Mouse (Mus musculus) lung, embryonic 14.5 days (tissue): ENCODE measurements around the gene 3110009E18Rik. TPM values are rescaled to one million over a fixed set of nuclear protein-coding genes. Genes with fewer than 3 reads are reported as not detected.

Experiments
- ATAC-seq: fragments of 200-750 bp; cut with Nextera tagmentation; 2 replicates; pipeline ENCODE4 v1.8.0; 2017; ENCODE audit warnings: mild to moderate bottlenecking, moderate TSS enrichment, moderate library complexity; ENCODE audit not compliant: insufficient read depth
- DNase-seq: peaks from one replicate; pipeline ENCODE4 v3.0.0-alpha.2; 2015
- H3K27ac ChIP-seq: fragments of 300-500 bp; sonication (generic); 2 replicates; pipeline ENCODE4 v1.5.1; 2014; ENCODE audit warnings: low read depth, mild to moderate bottlenecking, moderate library complexity
- H3K27me3 ChIP-seq: fragments of 300-500 bp; sonication (generic); 2 replicates; pipeline ENCODE4 v1.6.1; 2014; ENCODE audit warnings: low read length, control low read depth; ENCODE audit not compliant: insufficient read depth
- H3K36me3 ChIP-seq: fragments of 300-500 bp; sonication (generic); 2 replicates; pipeline ENCODE4 v1.6.1; 2014; ENCODE audit warnings: control low read depth; ENCODE audit not compliant: insufficient read depth
- H3K4me1 ChIP-seq: fragments of 300-500 bp; sonication (generic); 2 replicates; pipeline ENCODE4 v1.6.1; 2014; ENCODE audit warnings: antibody characterized with exemption, control low read depth; ENCODE audit not compliant: insufficient read depth
- H3K4me2 ChIP-seq: fragments of 300-500 bp; sonication (generic); 2 replicates; pipeline ENCODE4 v1.6.1; 2014; ENCODE audit warnings: mild to moderate bottlenecking
- H3K4me3 ChIP-seq: fragments of 300-500 bp; sonication (generic); 2 replicates; pipeline ENCODE4 v1.5.1; 2014; ENCODE audit warnings: low read depth, low read length
- H3K9ac ChIP-seq: fragments of 300-500 bp; sonication (generic); 2 replicates; pipeline ENCODE4 v1.6.1; 2014
- H3K9me3 ChIP-seq: fragments of 300-500 bp; sonication (generic); 2 replicates; pipeline ENCODE4 v1.6.1; 2016; ENCODE audit warnings: low read depth, low read length, control low read depth
- CTCF ChIP-seq: IDR thresholded peaks from 2 replicates; pipeline ENCODE4 v1.5.1; 2016; ENCODE audit warnings: antibody characterized with exemption, low read depth
- WGBS: fragments of 180-500 bp; shearing (Covaris S2); extraction: QIAGEN DNeasy Blood & Tissue Kit; methylation state at CpG from one replicate; pipeline ENCODE4 v1.1.7; 2014; 5-methylcytosine and 5-hydroxymethylcytosine counted together
- polyA plus RNA-seq: library from polyadenylated mRNA; unstranded; fragments of >200 nt; fragmentation: Nextera tagmentation; extraction: Ambion mirVana; gene quantifications from 2 replicates; pipeline ENCODE4 v1.2.1, GENCODE M21; 2014

3110009E18Rik gene
- polyA plus RNA-seq, 1 experiment from 2014 or later: 17.2 TPM

DNA sequence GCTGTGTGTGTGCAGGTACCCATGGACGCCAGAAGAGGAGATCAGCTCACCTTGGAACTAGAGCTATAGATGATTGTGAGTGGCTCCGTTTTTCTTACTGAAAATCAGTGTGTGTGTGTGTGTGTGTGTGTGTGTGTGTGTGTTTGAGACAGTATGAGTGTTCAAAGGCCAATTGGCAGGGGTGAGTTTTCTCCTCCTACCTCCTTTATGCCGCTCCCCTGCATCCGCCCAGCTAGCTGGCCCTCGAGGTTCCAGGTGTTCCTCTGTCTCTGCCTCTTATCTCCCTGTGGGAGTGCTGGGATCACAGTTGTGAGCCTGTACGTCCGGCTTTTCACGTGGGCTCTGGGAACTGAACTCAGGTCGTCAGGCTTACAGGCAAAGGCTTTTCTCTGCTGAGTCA lies 5.3 kb downstream of the 3110009E18Rik start:
- no peak overlapping the region for H3K27ac ChIP-seq
- ATAC-seq: no peak
- no peak for TF ChIP-seq CTCF
- DNase-seq: no peak
- H3K4me3 ChIP-seq: no peak overlapping the region
- no peaks in the 10 kb centered on the region for H3K9me3 ChIP-seq
- 60% methylated on average over 9 of the region's 9 CpGs for WGBS
- no peaks in the 10 kb centered on the region for H3K27me3 ChIP-seq
- H3K4me1 ChIP-seq: no peaks in the 10 kb centered on the region
- H3K4me2 ChIP-seq: no peak overlapping the region
- H3K9ac ChIP-seq: no peak overlapping the region
- H3K36me3 ChIP-seq: no peaks in the 10 kb centered on the region

DNA sequence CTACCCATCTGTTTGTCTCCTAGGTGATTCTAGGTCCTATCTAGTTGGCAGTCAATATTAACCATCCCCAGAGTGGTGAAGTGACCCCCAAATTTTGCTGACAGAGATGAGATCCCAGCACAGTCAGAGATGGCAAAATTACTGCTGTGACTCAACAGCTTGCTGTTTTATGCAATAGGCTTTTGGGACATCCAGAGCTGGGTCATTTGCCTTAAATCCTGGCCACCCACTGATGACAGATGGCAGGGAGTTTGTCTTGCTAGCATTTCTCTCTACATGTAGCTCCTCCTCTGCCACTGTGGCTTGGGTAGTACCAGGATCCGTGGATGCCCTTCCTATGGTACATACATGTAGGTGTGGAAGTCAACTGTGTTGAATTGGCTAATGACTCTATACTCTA lies 11.4 kb downstream of the 3110009E18Rik start:
- Histone ChIP-seq H3K36me3 (no peaks in the 10 kb centered on the region), H3K27ac (no peak overlapping the region), H3K4me1 (no peaks in the 10 kb centered on the region), H3K4me2 (no peak overlapping the region), H3K9me3 (no peaks in the 10 kb centered on the region), H3K27me3 (no peaks in the 10 kb centered on the region), H3K9ac (no peak overlapping the region), H3K4me3 (no peak overlapping the region)
- no peak for DNase-seq
- no peak for ATAC-seq
- no peak for TF ChIP-seq CTCF
- WGBS: 86% methylated on average over 1 of the region's 1 CpGs

DNA sequence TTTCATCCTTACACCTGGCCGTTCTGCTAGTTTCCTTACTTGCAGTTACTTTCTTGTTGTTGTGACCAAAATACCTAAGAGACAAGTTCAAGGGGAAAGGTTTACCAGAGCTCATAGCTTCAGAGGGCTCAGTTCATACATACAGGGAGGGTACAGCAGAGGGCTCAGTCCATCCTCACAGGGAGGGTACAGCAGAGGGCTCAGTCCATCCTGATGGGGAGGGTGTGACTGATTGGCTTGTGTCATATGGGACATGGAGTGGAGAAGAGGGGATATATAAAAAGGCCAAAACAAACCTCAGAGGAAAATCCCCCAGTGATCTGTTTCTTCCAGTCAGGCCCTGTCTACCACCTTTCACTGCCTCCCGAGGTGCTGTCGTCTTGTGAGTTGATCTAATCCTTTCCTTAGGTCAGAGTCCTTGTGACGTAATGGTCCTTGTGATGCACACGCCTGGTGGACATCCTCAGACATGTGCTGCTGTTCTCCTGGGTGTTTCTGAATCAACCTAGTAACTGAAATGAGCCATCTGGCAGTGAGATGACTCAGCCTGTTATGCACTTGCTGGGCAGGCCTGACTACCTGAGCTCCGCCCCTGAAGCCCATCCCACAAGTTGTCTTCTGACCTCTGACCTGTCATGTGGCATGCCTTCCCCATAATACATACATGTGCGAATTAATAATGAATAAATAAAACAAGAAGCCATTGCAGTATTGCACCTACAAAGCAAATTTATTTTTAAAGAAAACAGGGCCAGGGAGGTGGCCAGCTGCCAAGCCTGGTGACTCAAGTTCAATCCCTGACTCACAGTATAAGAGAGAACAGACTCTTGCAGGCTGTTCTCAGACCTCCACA lies 15.2 kb downstream of the 3110009E18Rik start:
- Histone ChIP-seq H3K4me3 (no peak overlapping the region), H3K4me2 (no peak overlapping the region), H3K27ac (no peak overlapping the region), H3K9ac (no peak overlapping the region), H3K9me3 (no peaks in the 10 kb centered on the region), H3K4me1 (no peaks in the 10 kb centered on the region), H3K27me3 (no peaks in the 10 kb centered on the region), H3K36me3 (no peaks in the 10 kb centered on the region)
- 72% methylated on average over 7 of the region's 7 CpGs for WGBS
- DNase-seq: no peak
- ATAC-seq: no peak
- no peak for TF ChIP-seq CTCF

DNA sequence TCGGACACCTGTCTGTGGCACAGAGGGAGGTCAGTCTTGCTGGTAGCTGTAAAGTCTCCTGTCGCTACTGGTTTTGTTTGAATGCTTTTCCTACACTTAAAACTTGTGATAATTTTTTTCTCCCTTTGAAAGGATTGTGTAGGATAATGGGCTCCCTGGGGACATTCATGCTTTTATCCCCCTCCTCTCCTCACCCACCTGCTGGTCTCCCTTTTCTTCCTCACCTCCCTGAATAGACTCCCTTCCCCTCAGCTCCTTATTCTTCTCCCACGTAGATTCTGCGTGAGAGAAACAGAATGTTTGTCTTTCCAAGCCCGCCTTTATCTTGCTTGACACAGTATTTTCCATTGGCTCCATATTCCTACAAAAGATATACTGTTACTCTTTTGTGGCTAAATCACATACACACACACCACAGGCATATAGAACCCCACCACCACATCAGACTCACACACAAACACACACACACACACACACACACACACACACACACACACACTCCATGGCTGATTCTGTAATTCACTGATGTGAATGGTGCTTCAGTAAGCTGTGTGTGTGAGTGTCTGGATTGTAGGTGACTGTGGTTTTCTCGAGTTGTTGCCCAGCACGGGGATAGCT lies 18.0 kb downstream of the 3110009E18Rik start:
- no peaks in the 10 kb centered on the region for H3K9me3 ChIP-seq
- no peak for TF ChIP-seq CTCF

DNA sequence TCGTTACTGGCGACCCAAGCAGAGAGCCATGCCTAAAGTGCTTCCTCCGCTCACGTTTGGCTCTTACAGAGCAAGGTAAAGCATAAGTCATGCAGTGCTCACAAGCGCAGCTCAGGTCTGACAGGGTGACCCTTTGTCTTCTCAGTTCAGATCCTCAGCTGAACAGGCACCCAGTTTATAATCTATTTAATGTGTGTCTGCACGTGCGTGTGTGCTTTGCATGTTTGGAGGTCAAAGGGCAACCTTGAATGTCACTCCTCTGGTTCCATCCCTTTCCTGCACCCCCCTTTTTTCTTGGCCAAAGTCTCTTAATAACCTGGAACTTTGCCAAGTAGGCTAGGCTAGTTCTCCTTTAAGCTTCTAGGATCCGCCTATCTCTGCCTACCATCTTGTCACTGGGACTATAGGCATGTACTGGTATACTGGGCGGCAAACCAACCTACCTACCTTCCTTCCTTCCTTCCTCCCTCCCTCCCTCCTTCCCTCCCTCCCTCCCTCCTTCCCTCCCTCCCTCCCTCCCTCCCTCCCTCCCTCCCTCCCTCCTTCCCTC lies 19.2 kb downstream of the 3110009E18Rik start:
- WGBS: 80% methylated on average over 9 of the region's 9 CpGs
- no peak for ATAC-seq
- Histone ChIP-seq H3K27me3 (no peaks in the 10 kb centered on the region), H3K36me3 (no peaks in the 10 kb centered on the region), H3K27ac (no peak overlapping the region), H3K4me1 (no peaks in the 10 kb centered on the region), H3K4me2 (no peak overlapping the region), H3K9me3 (no peaks in the 10 kb centered on the region), H3K9ac (no peak overlapping the region), H3K4me3 (no peak overlapping the region)
- TF ChIP-seq CTCF: no peak
- DNase-seq: no peak

More for the DNA sequence above, 18.0 kb downstream of the 3110009E18Rik start:
- 36% methylated on average over 7 of the region's 7 CpGs for WGBS
- H3K36me3 ChIP-seq: no peaks in the 10 kb centered on the region
- DNase-seq (no peak), ATAC-seq (no peak)
- H3K4me1 ChIP-seq: no peaks in the 10 kb centered on the region
- no peaks in the 10 kb centered on the region for H3K27me3 ChIP-seq
- H3K4me2 ChIP-seq: no peak overlapping the region
- H3K27ac ChIP-seq: no peak overlapping the region
- no peak overlapping the region for H3K4me3 ChIP-seq
- no peak overlapping the region for H3K9ac ChIP-seq

DNA sequence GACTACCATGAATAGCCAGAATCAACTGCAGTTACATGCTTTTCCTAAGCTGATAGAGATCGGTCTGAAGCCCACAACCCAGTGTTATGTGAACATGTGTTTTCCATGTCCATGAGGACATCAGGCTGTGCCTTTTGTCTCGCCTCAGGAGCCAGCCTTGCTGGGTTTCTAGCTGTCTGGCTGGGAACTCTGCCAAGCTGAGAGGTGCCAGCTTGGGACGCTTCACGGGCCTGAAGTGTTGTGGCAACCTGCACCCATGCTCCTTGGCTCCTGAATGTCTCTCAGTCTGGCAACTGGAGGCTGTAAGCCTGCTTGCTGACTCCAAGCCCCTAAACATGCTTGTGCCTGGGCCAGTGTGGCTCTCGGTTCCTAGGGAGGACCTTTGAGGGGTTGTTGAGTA lies 21.6 kb downstream of the 3110009E18Rik start:
- Histone ChIP-seq H3K9me3 (no peaks in the 10 kb centered on the region), H3K4me1 (no peaks in the 10 kb centered on the region), H3K27me3 (no peaks in the 10 kb centered on the region), H3K9ac (no peak overlapping the region), H3K27ac (no peak overlapping the region), H3K4me2 (no peak overlapping the region), H3K4me3 (no peak overlapping the region), H3K36me3 (no peaks in the 10 kb centered on the region)
- ATAC-seq: no peak
- no peak for TF ChIP-seq CTCF
- 70% methylated on average over 5 of the region's 5 CpGs for WGBS
- DNase-seq: no peak

DNA sequence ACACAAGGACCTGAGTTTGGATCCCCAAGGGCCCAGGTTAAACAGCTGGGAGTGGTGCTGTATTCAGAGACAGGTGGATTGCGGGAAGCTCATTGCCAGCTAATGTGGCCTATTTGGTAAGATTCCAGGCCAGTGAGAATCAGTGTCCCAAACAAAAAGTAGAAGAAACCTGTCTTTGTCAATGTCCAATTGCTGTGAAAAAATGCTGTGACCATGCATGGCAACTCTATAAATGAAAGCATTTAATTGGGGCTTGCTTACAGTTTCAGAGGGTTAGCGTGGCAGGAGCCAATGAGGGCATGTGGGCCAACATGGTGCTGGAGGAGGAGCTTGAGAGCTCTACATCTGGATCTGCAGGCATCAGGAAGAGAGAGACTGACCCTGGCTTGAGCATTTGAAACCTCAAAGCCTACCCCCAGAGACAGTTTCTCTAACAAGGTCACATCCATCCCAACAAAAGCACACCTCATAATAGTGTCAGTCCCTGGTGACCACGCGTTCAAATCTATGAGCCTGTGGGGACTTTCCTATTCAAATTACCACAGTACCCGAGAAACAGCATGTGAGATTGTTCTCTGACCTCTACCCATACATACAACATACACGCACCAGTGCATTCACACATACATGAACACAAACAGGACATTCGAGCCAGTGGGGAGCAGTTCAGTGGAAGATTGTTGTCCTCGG lies 24.7 kb downstream of the 3110009E18Rik start:
- WGBS: 85% methylated on average over 8 of the region's 8 CpGs
- no peak for DNase-seq
- TF ChIP-seq CTCF: no peak
- H3K9me3 ChIP-seq: no peaks in the 10 kb centered on the region
- H3K27me3 ChIP-seq: no peaks in the 10 kb centered on the region
- H3K27ac ChIP-seq: no peak overlapping the region
- no peaks in the 10 kb centered on the region for H3K4me1 ChIP-seq
- H3K9ac ChIP-seq: no peak overlapping the region
- ATAC-seq: no peak
- H3K4me3 ChIP-seq: no peak overlapping the region
- no peak overlapping the region for H3K4me2 ChIP-seq
- H3K36me3 ChIP-seq: no peaks in the 10 kb centered on the region
